Mouse (Mus musculus) MEL (cell line): ENCODE measurements around the gene Csgalnact2. TPM values are rescaled to one million over a fixed set of nuclear protein-coding genes. Genes with fewer than 3 reads are reported as not detected.

Experiments
- DNase-seq: peaks from one replicate; pipeline ENCODE4 v3.0.0; 2011; ENCODE audit warnings: low read depth, low spot score
- H3K27ac ChIP-seq: 2 replicates; pipeline ENCODE4 v1.5.1; 2012; ENCODE audit warnings: low read depth, mild to moderate bottlenecking, control low read depth, low read length, moderate library complexity; ENCODE audit not compliant: control insufficient read depth
- H3K27me3 ChIP-seq, 2 experiments: fragments of 150-350 bp in 1 of 2; sonication (generic) in 1 of 2; 2 replicates each; pipeline ENCODE4 v1.6.1; 2012; ENCODE audit warnings: low read length in 2 of 2, mild to moderate bottlenecking in 2 of 2, improper control_type of control experiment in 1 of 2, moderate library complexity in 1 of 2; ENCODE audit not compliant: insufficient read depth in 2 of 2, control insufficient read depth in 1 of 2
- H3K36me3 ChIP-seq, 2 experiments: 2 replicates each; pipeline ENCODE4 v1.6.1; 2012 to 2014; ENCODE audit warnings: low read length in 2 of 2, improper control_type of control experiment in 1 of 2, inconsistent platforms in 1 of 2, mild to moderate bottlenecking in 1 of 2; ENCODE audit not compliant: insufficient read depth in 2 of 2, control insufficient read depth in 1 of 2
- H3K4me1 ChIP-seq, 2 experiments: fragments of 150-350 bp in 1 of 2; sonication (generic) in 1 of 2; 2 replicates each; pipeline ENCODE4 v1.6.1; 2012; ENCODE audit warnings: low read length in 2 of 2, improper control_type of control experiment in 1 of 2, mild to moderate bottlenecking in 1 of 2; ENCODE audit not compliant: insufficient read depth in 2 of 2, control insufficient read depth in 1 of 2
- H3K4me3 ChIP-seq, 2 experiments: fragments of 150-350 bp in 1 of 2; sonication (generic) in 1 of 2; 2 replicates each; pipeline ENCODE4 v1.5.1; 2012; ENCODE audit warnings: low read depth in 2 of 2, low read length in 2 of 2, mild to moderate bottlenecking in 2 of 2, moderate library complexity in 2 of 2, control low read depth in 1 of 2, improper control_type of control experiment in 1 of 2; ENCODE audit not compliant: control insufficient read depth in 1 of 2, insufficient read depth in 1 of 2
- H3K79me2 ChIP-seq: 2 replicates; pipeline ENCODE4 v1.6.1; 2012; ENCODE audit warnings: mild to moderate bottlenecking, low read length, moderate library complexity; ENCODE audit not compliant: control insufficient read depth, poor library complexity, insufficient read depth
- H3K9ac ChIP-seq: 2 replicates; pipeline ENCODE4 v1.6.1; 2012; ENCODE audit warnings: low read depth, mild to moderate bottlenecking, control low read depth, low read length, moderate library complexity; ENCODE audit not compliant: control insufficient read depth, poor library complexity, severe bottlenecking
- H3K9me3 ChIP-seq: fragments of 150-350 bp; sonication (generic); replicated peaks from 2 replicates; pipeline ENCODE4 v1.6.1; 2012; ENCODE audit warnings: mild to moderate bottlenecking, low read length, improper control_type of control experiment, moderate library complexity; ENCODE audit not compliant: insufficient read depth
- BHLHE40 ChIP-seq: IDR thresholded peaks from 2 replicates; pipeline ENCODE4 v1.6.1; 2012; ENCODE audit warnings: low read depth, mild to moderate bottlenecking, inconsistent platforms, low read length, improper control_type of control experiment, borderline replicate concordance
- CHD1 ChIP-seq: IDR thresholded peaks from 2 replicates; pipeline ENCODE4 v1.6.1; 2012; ENCODE audit warnings: low read depth, mild to moderate bottlenecking, inconsistent platforms, low read length, improper control_type of control experiment
- CHD2 ChIP-seq: IDR thresholded peaks from 2 replicates; pipeline ENCODE4 v1.6.1; 2011; ENCODE audit warnings: low read length, improper control_type of control experiment
- ELF1 ChIP-seq: IDR thresholded peaks from 2 replicates; pipeline ENCODE4 v1.6.1; 2014; ENCODE audit warnings: low read depth, mild to moderate bottlenecking, inconsistent platforms, low read length, improper control_type of control experiment, moderate library complexity
- GABPA ChIP-seq: IDR thresholded peaks from 2 replicates; pipeline ENCODE4 v1.6.1; 2012; ENCODE audit warnings: low read depth, mild to moderate bottlenecking, inconsistent platforms, low read length, improper control_type of control experiment, moderate library complexity
- GATA1 ChIP-seq: IDR thresholded peaks from 2 replicates; pipeline ENCODE4 v1.6.1; 2011; ENCODE audit warnings: low read depth, low read length, improper control_type of control experiment
- HCFC1 ChIP-seq: IDR thresholded peaks from 2 replicates; pipeline ENCODE4 v1.6.1; 2012; ENCODE audit warnings: low read depth, mild to moderate bottlenecking, inconsistent platforms, low read length, improper control_type of control experiment, moderate library complexity
- JUND ChIP-seq: IDR thresholded peaks from 2 replicates; pipeline ENCODE4 v1.6.1; 2011; ENCODE audit warnings: low read depth, mild to moderate bottlenecking, improper control_type of control experiment, low read length
- MAX ChIP-seq: IDR thresholded peaks from 2 replicates; pipeline ENCODE4 v1.6.1; 2011; ENCODE audit warnings: low read length, improper control_type of control experiment
- MAZ ChIP-seq: IDR thresholded peaks from 2 replicates; pipeline ENCODE4 v1.6.1; 2012; ENCODE audit warnings: low read depth, mild to moderate bottlenecking, inconsistent platforms, low read length, improper control_type of control experiment
- MYC ChIP-seq: IDR thresholded peaks from 2 replicates; pipeline ENCODE4 v1.6.1; 2011; ENCODE audit warnings: low read depth, mild to moderate bottlenecking, low read length, improper control_type of control experiment, moderate library complexity
- NELFE ChIP-seq: IDR thresholded peaks from 2 replicates; pipeline ENCODE4 v1.6.1; 2011; ENCODE audit warnings: low read depth, low read length, improper control_type of control experiment
- POLR2A ChIP-seq, 2 experiments: IDR thresholded peaks; 2 replicates each; pipeline ENCODE4 v1.6.1; 2011 to 2012; ENCODE audit warnings: low read length in 2 of 2, mild to moderate bottlenecking in 2 of 2, control low read depth in 1 of 2, improper control_type of control experiment in 1 of 2, low read depth in 1 of 2, moderate library complexity in 1 of 2; ENCODE audit not compliant: control insufficient read depth in 1 of 2, insufficient read depth in 1 of 2, poor library complexity in 1 of 2
- POLR2AphosphoS2 ChIP-seq: IDR thresholded peaks from 2 replicates; pipeline ENCODE4 v1.6.1; 2011; ENCODE audit warnings: low read length, improper control_type of control experiment
- POLR2AphosphoS5 ChIP-seq: IDR thresholded peaks from 2 replicates; pipeline ENCODE4 v1.6.1; 2012; ENCODE audit warnings: low read depth, borderline replicate concordance, mild to moderate bottlenecking, inconsistent platforms, low read length, moderate library complexity, mixed read lengths
- SIN3A ChIP-seq: IDR thresholded peaks from 2 replicates; pipeline ENCODE4 v1.6.1; 2012; ENCODE audit warnings: low read length, improper control_type of control experiment, inconsistent platforms
- SMC3 ChIP-seq: IDR thresholded peaks from 2 replicates; pipeline ENCODE4 v1.6.1; 2011; ENCODE audit warnings: low read depth, low read length, improper control_type of control experiment
- TAL1 ChIP-seq: IDR thresholded peaks from 2 replicates; pipeline ENCODE4 v1.6.1; 2012; ENCODE audit warnings: mild to moderate bottlenecking, inconsistent platforms, low read length, moderate library complexity, mixed read lengths
- TCF12 ChIP-seq: IDR thresholded peaks from 2 replicates; pipeline ENCODE4 v1.6.1; 2014; ENCODE audit warnings: low read depth, mild to moderate bottlenecking, inconsistent platforms, low read length, improper control_type of control experiment, moderate library complexity
- USF2 ChIP-seq, 2 experiments: IDR thresholded peaks; 2 replicates each; pipeline ENCODE4 v1.6.1; 2011 to 2012; ENCODE audit warnings: improper control_type of control experiment in 2 of 2, low read length in 2 of 2, borderline replicate concordance in 1 of 2, inconsistent platforms in 1 of 2, low read depth in 1 of 2, mild to moderate bottlenecking in 1 of 2; ENCODE audit not compliant: insufficient read depth in 1 of 2
- ZMIZ1 ChIP-seq: IDR thresholded peaks from 2 replicates; pipeline ENCODE4 v1.6.1; 2012; ENCODE audit warnings: low read depth, mild to moderate bottlenecking, inconsistent platforms, low read length, improper control_type of control experiment, moderate library complexity
- ZNF384 ChIP-seq: IDR thresholded peaks from 2 replicates; pipeline ENCODE4 v1.6.1; 2012; ENCODE audit warnings: low read depth, mild to moderate bottlenecking, inconsistent platforms, low read length, improper control_type of control experiment
- polyA plus RNA-seq, 2 experiments: library from polyadenylated mRNA; stranded (reverse) in 1 of 2; unstranded in 1 of 2; fragments of >175 nt in 1 of 2; fragments of >200 nt in 1 of 2; gene quantifications; 2 replicates each; pipeline versions ENCODE4 v1.2.1 to v1.2.4; 2012; ENCODE audit warnings: low replicate concordance in 2 of 2, low read depth in 1 of 2; ENCODE audit not compliant: insufficient read length in 2 of 2, insufficient read depth in 1 of 2, missing spikeins in 1 of 2
- total RNA-seq: library from RNA; depleted of rRNA; stranded (reverse); fragments of 300-350 nt; gene quantifications from 2 replicates; pipeline ENCODE4 v1.2.3, GENCODE M21; 2012

Csgalnact2 gene
- total and polyA plus RNA-seq, 3 experiments, result 17.5 to 119 (median 22.4) TPM

GRCm38 (mm10) chr6:118163086-118163485 is 24.1 kb upstream of the Csgalnact2 start:
- TF ChIP-seq CHD1 (no peak), MAX (no peak), HCFC1 (no peak), BHLHE40 (no peak)
- TF ChIP-seq, all 39 proteins: peak for 0
- Histone ChIP-seq H3K9me3 (no peaks in the 10 kb centered on the region), H3K9ac (no peak overlapping the region), H3K79me2 (no peaks in the 10 kb centered on the region), H3K27me3 (no peaks in the 10 kb centered on the region; a peak in 2 of 4 replicates), H3K4me1 (no peaks in the 10 kb centered on the region), H3K36me3 (no peaks in the 10 kb centered on the region), H3K27ac (no peak overlapping the region), H3K4me3 (no peak overlapping the region)
- no peak for DNase-seq

- H3K36me3 ChIP-seq, result no peaks in the 10 kb centered on the region
- H3K4me3 ChIP-seq, result no peak overlapping the region
- H3K27me3 ChIP-seq, result no peaks in the 10 kb centered on the region; a peak in 3 of 4 replicates
- H3K9ac ChIP-seq, result no peak overlapping the region
- no peaks in the 10 kb centered on the region for H3K79me2 ChIP-seq
- H3K9me3 ChIP-seq, result no peaks in the 10 kb centered on the region
- no peak for DNase-seq
- TF ChIP-seq SIN3A, result no peak
- TF ChIP-seq ZMIZ1, result no peak
- no peak for TF ChIP-seq MAX
- no peak for TF ChIP-seq MAZ
- no peak for TF ChIP-seq POLR2A (IDR thresholded peaks at IDR 0.05; ENCODE audit: control insufficient read depth in 1 of 2, insufficient read depth in 1 of 2, low read depth in 1 of 2, low read length in 2 of 2, poor library complexity in 1 of 2)
- TF ChIP-seq CHD2, result no peak
- TF ChIP-seq GATA1, result no peak
- TF ChIP-seq ZNF384, result no peak
- no peak for TF ChIP-seq HCFC1
- TF ChIP-seq USF2 (IDR thresholded peaks at IDR 0.05; ENCODE audit: borderline replicate concordance in 1 of 2, insufficient read depth in 1 of 2, low read depth in 1 of 2, low read length in 2 of 2), result no peak
- no peak overlapping the region for H3K27ac ChIP-seq
- H3K4me1 ChIP-seq, result no peaks in the 10 kb centered on the region
These were observed 23.6 kb upstream of the Csgalnact2 start for GRCm38 (mm10) chr6:118162457-118163082.

GRCm38 (mm10) chr6:118153091-118153490 is 14.2 kb upstream of the Csgalnact2 start:
- Histone ChIP-seq H3K9me3 (no peaks in the 10 kb centered on the region), H3K4me3 (no peak overlapping the region), H3K27ac (no peak overlapping the region), H3K36me3 (no peaks in the 10 kb centered on the region), H3K79me2 (no peaks in the 10 kb centered on the region), H3K27me3 (peaks cover 0 to 2% of the 10 kb centered on the region in 2 experiments), H3K4me1 (no peaks in the 10 kb centered on the region), H3K9ac (no peak overlapping the region)
- TF ChIP-seq TCF12 (no peak), MAX (no peak), POLR2AphosphoS5 (no peak), MAZ (no peak), CHD1 (no peak), BHLHE40 (no peak), JUND (no peak), SMC3 (no peak), TAL1 (no peak), POLR2AphosphoS2 (no peak), NELFE (no peak), GABPA (no peak), ELF1 (no peak), ZMIZ1 (no peak), MYC (no peak)
- no peak for DNase-seq
